Mouse (Mus musculus): ENCODE data around the gene Hsph1. TPM values are rescaled to one million over a fixed set of nuclear protein-coding genes. Genes with fewer than 3 reads are reported as not detected.

Hsph1 gene
- polyA plus RNA-seq, 1 experiment, result 124 TPM

DNA sequence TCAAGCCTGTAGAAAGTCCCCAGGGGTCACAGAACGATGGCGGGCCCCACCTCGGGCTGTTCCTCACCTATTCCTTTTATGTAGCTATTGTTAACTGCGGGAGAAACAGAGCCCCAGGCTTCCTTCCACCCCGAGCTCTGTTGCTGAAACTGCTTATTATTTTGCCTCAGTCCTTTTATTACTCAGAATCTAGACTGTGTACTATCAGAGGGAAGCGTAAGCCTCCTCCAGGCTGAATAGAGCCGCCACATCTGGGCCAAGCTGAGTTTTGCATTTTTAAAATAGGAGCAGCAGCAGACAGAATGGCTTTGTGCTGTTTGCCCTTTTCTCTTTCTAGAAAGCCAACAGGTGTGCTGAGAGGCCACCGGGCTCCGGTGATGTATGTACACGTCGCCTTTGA, 70.2 kb downstream of the Hsph1 start:
- WGBS, result 61% methylated on average over 11 of the region's 11 CpGs
- Histone ChIP-seq H3K27ac (ENCODE audit: insufficient read depth, low read length) (no peak overlapping the region), H3K4me3 (replicated peaks; ENCODE audit: insufficient read depth, low read depth, low read length) (no peak overlapping the region), H3K4me1 (ENCODE audit: control insufficient read depth, insufficient read depth, low read length) (no peaks in the 10 kb centered on the region), H3K27me3 (ENCODE audit: control insufficient read depth, insufficient read depth, low read length) (no peaks in the 10 kb centered on the region)
- no peak for DNase-seq
- no peak for TF ChIP-seq POLR2A (IDR thresholded peaks at IDR 0.05; ENCODE audit: borderline replicate concordance, insufficient read depth, low read length)
- TF ChIP-seq CTCF (IDR thresholded peaks at IDR 0.05; ENCODE audit: borderline replicate concordance, insufficient read depth, low read depth, low read length), result no peak

Other genes with a start within 250 kb of the Hsph1 start
- gene Medag, start 224.6 kb downstream of the Hsph1 start, polyA plus RNA-seq (2012; rRNA removed), result 14.2 and 14.7 TPM in 2 replicates
- gene Tex26, start 196.7 kb downstream of the Hsph1 start, polyA plus RNA-seq (2012; rRNA removed), result 0.30 and 0.34 TPM in 2 replicates
- 0.24 and 0.29 TPM in 2 replicates for gene Wdr95, start 107.7 kb downstream of the Hsph1 start, polyA plus RNA-seq (2012; rRNA removed)
- gene B3glct, start 41.9 kb upstream of the Hsph1 start, polyA plus RNA-seq (2012; rRNA removed), result 7.8 and 8.3 TPM in 2 replicates